Mouse (Mus musculus) heart, embryonic 13.5 days (tissue): Measurements from ENCODE around the gene Syne3. TPM values are rescaled to one million over a fixed set of nuclear protein-coding genes. Genes with fewer than 3 reads are reported as not detected.

Source experiments
- ATAC-seq: fragments of 200-750 bp; cut with Nextera tagmentation; 2 replicates; pipeline ENCODE4 v1.8.0; 2017; ENCODE audit warnings: moderate TSS enrichment; ENCODE audit not compliant: insufficient number of reproducible peaks, low FRiP score, low TSS enrichment; ENCODE audit errors: extremely low read depth
- H3K27ac ChIP-seq: fragments of 300-500 bp; sonication (generic); replicated peaks from 2 replicates; pipeline ENCODE4 v1.5.1; 2015; ENCODE audit warnings: moderate library complexity, mild to moderate bottlenecking, inconsistent platforms
- H3K27me3 ChIP-seq: fragments of 300-500 bp; sonication (generic); replicated peaks from 2 replicates; pipeline ENCODE4 v1.6.1; 2015; ENCODE audit warnings: mild to moderate bottlenecking, inconsistent platforms
- H3K36me3 ChIP-seq: fragments of 300-500 bp; sonication (generic); 2 replicates; pipeline ENCODE4 v1.6.1; 2015; ENCODE audit warnings: mild to moderate bottlenecking, inconsistent platforms
- H3K4me1 ChIP-seq: fragments of 300-500 bp; sonication (generic); 2 replicates; pipeline ENCODE4 v1.6.1; 2015; ENCODE audit warnings: inconsistent platforms
- H3K4me2 ChIP-seq: fragments of 300-500 bp; sonication (generic); 2 replicates; pipeline ENCODE4 v1.6.1; 2015; ENCODE audit warnings: inconsistent platforms, mild to moderate bottlenecking, moderate library complexity
- H3K4me3 ChIP-seq: fragments of 300-500 bp; sonication (generic); 2 replicates; pipeline ENCODE4 v1.5.1; 2015; ENCODE audit warnings: moderate library complexity, mild to moderate bottlenecking, inconsistent platforms
- H3K9ac ChIP-seq: fragments of 300-500 bp; sonication (generic); 2 replicates; pipeline ENCODE4 v1.6.1; 2015; ENCODE audit warnings: inconsistent platforms, mild to moderate bottlenecking, moderate library complexity
- H3K9me3 ChIP-seq: fragments of 300-500 bp; sonication (generic); 2 replicates; pipeline ENCODE4 v1.6.1; 2016; ENCODE audit warnings: inconsistent platforms
- WGBS: fragments of 180-500 bp; shearing (Covaris S2); methylation state at CpG from one replicate; pipeline ENCODE4 v1.1.7; 2015; ENCODE audit warnings: mixed read lengths; 5-methylcytosine and 5-hydroxymethylcytosine counted together
- polyA plus RNA-seq: library from polyadenylated mRNA; unstranded; fragments of >200 nt; fragmentation: Nextera tagmentation; extraction: Ambion mirVana; gene quantifications from 2 replicates; pipeline ENCODE4 v1.2.1, GENCODE M21; 2015

The Syne3 gene
- polyA plus RNA-seq, 1 experiment from 2014 or later: 0.36 TPM

DNA sequence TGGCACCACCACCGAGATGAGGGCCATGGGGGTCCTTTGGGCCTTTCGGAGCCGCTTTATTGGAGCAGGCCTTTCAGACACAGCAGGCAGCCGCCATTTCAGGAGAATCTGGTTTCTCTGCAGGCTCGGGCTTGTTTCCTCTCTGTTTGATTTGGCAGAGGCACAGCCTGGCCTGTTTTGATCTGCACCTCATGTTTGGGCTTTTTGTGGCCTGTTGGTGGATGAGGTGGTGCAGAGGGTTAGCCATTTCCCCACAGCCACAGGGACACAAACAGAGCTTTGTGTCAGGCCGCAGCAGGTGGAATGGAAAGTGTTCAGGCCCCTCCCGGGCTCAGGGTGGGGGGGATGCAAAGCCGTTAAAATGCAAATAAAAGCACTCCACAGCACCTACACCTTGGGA, 108.3 kb downstream of the Syne3 start:
- no peaks in the 10 kb centered on the region for H3K36me3 ChIP-seq
- H3K4me1 ChIP-seq: peaks cover 19% of the 10 kb centered on the region
- no peak overlapping the region for H3K27ac ChIP-seq
- H3K4me3 ChIP-seq: no peak overlapping the region
- no peak overlapping the region for H3K9ac ChIP-seq
- no peaks in the 10 kb centered on the region for H3K9me3 ChIP-seq
- no peak for ATAC-seq
- no peak overlapping the region for H3K4me2 ChIP-seq
- 52% methylated on average over 8 of the region's 8 CpGs for WGBS
- 0 out of 2 replicates have a peak, but pooled peaks cover 2% of the 10 kb centered on the region for H3K27me3 ChIP-seq

DNA sequence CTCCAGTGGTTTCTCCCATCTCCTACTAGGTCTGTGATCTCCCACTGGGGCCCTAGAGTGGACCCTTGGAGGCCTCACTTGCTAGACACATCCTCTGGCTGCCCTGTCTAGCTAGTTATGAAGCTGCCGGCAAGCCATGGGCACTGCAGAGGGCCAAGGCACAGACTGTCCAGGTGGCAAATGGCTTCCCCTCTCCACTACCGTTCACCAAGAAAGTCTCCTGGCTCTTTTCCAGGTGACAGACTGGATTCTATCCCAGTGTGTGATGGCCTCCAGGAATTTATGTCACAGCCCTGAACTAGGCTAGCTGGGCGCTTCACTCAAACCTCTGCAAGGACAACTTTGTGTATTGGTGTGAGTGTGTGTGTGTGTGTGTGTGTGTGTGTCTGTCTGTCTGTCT, 109.8 kb downstream of the Syne3 start:
- H3K4me2 ChIP-seq: no peak overlapping the region
- H3K27me3 ChIP-seq: 0 out of 2 replicates have a peak, but pooled peaks cover 2% of the 10 kb centered on the region
- H3K9me3 ChIP-seq: no peaks in the 10 kb centered on the region
- 0 out of 2 replicates have a peak overlapping the region, but pooled peaks have one; percentile 14 for H3K9ac ChIP-seq
- H3K4me1 ChIP-seq: peaks cover 19% of the 10 kb centered on the region
- ATAC-seq: no peak
- H3K27ac ChIP-seq: no peak overlapping the region
- 48% methylated on average over 3 of the region's 3 CpGs for WGBS
- H3K36me3 ChIP-seq: no peaks in the 10 kb centered on the region
- no peak overlapping the region for H3K4me3 ChIP-seq

DNA sequence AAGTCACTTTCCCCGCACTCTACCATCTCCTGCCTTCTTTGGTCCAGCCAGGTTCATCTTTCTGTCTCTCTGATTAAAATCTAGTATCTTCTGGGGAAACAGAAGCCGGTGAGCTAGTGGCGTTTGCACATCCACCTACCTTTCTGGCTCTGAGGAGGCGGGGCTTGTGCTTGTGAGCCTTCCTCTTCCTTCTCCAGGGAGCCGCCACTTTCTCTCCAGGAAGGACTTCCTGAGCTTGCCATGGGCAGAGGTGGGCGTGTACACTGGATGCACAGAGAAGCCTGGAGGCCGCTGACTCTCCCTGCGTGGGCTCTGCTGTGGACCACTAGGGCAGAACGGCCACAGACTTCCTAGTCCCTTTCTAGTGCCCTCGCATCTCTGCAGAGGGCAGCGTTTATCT, 110.4 kb downstream of the Syne3 start:
- no peaks in the 10 kb centered on the region for H3K36me3 ChIP-seq
- H3K27me3 ChIP-seq: no peaks in the 10 kb centered on the region
- no peak overlapping the region for H3K9ac ChIP-seq
- H3K4me2 ChIP-seq: no peak overlapping the region
- H3K4me1 ChIP-seq: peaks cover 19% of the 10 kb centered on the region
- H3K27ac ChIP-seq: no peak overlapping the region
- WGBS: 50% methylated on average over 11 of the region's 11 CpGs
- no peak overlapping the region for H3K4me3 ChIP-seq
- no peak for ATAC-seq
- no peaks in the 10 kb centered on the region for H3K9me3 ChIP-seq

DNA sequence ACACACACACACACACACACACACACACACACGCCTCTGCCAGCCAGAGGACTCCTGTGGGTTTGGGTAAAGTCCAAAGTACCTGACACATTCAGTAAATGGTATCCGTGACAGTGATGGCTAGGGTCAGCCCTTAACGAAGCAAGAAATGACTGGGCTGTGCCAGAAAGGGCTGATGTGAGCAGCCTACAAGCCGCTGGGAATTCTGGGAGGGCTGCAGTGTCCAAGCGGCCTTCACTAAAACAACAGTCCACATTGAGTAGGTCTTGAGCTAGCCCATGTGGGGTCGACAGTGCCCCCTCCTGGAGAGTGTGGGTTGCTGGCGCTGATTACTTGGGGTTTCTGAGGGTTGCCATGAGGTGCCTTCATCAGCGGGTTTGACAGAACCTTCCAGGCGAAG, 110.9 kb downstream of the Syne3 start:
- Histone ChIP-seq H3K36me3 (no peaks in the 10 kb centered on the region), H3K4me1 (peaks cover 19% of the 10 kb centered on the region), H3K9me3 (no peaks in the 10 kb centered on the region), H3K9ac (no peak overlapping the region), H3K27ac (no peak overlapping the region), H3K4me3 (no peak overlapping the region), H3K27me3 (no peaks in the 10 kb centered on the region), H3K4me2 (no peak overlapping the region)
- ATAC-seq: no peak
- WGBS: 63% methylated on average over 9 of the region's 9 CpGs

DNA sequence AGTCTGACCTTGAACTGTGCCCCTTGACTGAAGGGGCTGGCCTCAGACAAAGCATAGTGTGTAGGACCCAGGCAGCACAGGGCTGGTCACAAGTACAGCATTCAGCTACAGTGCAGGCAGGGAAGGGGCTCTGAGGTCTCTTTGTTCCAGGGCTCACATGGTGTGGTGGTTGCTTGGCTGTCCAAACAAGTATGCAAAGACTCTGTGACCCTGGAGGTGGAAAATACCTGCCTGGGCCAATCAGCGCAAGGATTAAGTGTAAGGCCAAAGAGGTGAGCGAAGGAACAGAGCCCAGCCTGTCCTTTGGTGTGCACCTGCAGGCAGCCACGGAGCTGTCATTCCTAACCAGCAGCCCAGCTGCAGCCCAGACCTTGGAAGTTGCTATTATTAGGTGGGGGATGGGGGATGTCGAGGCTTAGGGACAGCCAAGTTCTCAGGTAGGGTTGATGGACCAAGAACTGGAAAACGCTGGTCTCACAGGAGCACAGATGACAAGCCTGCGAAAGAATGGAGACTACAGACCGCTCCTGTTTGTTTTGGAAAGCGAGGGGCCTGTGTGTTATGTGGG, 112.5 kb downstream of the Syne3 start:
- no peak overlapping the region for H3K4me2 ChIP-seq
- no peaks in the 10 kb centered on the region for H3K36me3 ChIP-seq
- no peaks in the 10 kb centered on the region for H3K27me3 ChIP-seq
- no peak overlapping the region for H3K27ac ChIP-seq
- 56% methylated on average over 8 of the region's 8 CpGs for WGBS
- H3K9ac ChIP-seq: no peak overlapping the region
- no peak; the same call in 1 of the 2 replicates for ATAC-seq
- H3K9me3 ChIP-seq: no peaks in the 10 kb centered on the region
- no peak overlapping the region for H3K4me3 ChIP-seq
- peaks cover 19% of the 10 kb centered on the region for H3K4me1 ChIP-seq

DNA sequence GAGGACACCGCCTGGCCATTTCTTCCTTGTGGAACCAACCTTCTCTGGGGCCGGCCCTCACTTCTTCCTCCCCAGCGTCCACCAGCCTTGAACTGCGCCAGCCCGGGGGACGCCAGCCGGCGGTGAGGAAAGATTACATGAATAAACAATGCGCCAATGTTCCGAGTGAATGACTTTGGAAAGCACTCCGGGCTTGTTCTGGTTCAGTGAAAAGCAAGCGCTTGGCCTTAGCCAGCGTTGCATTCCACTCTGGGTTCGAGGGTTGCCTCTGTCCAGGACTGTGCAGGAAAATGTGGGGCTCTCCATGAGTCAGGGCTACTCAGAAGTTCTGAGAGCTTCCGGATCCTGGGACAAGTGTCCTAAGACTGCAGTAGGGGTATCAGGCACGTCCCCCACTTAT, 113.0 kb downstream of the Syne3 start:
- no peaks in the 10 kb centered on the region for H3K27me3 ChIP-seq
- no peak overlapping the region for H3K9ac ChIP-seq
- H3K36me3 ChIP-seq: no peaks in the 10 kb centered on the region
- no peak for ATAC-seq
- no peak overlapping the region for H3K27ac ChIP-seq
- H3K4me1 ChIP-seq: peaks cover 19% of the 10 kb centered on the region
- WGBS: 64% methylated on average over 16 of the region's 16 CpGs
- H3K4me2 ChIP-seq: no peak overlapping the region
- H3K4me3 ChIP-seq: no peak overlapping the region
- no peaks in the 10 kb centered on the region for H3K9me3 ChIP-seq

DNA sequence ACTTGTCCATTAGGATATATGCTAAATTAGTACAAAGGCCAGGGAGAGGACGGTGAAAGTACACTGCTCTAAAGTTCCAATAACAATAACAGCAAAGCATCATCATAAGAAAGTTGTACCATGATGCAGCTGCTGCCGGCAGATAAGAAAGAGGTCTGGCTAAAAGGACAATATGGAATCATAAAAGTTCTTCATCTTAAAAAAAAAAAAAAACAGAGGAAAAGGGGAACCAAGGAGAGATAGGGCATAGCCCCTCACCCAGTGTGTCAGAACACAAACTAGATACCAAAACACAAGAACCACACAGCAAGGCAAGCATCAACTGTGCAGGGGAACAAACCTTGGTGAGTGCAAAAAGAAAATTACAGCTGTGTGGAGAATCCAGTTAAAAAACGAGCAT, 117.4 kb downstream of the Syne3 start:
- Histone ChIP-seq H3K36me3 (no peaks in the 10 kb centered on the region), H3K27ac (no peak overlapping the region), H3K9ac (no peak overlapping the region), H3K4me2 (no peak overlapping the region), H3K4me1 (peaks cover 15% of the 10 kb centered on the region; the same call in 1 of the 2 replicates), H3K9me3 (no peaks in the 10 kb centered on the region), H3K27me3 (no peaks in the 10 kb centered on the region), H3K4me3 (no peak overlapping the region)
- ATAC-seq: no peak
- 81% methylated on average over 3 of the region's 3 CpGs for WGBS

DNA sequence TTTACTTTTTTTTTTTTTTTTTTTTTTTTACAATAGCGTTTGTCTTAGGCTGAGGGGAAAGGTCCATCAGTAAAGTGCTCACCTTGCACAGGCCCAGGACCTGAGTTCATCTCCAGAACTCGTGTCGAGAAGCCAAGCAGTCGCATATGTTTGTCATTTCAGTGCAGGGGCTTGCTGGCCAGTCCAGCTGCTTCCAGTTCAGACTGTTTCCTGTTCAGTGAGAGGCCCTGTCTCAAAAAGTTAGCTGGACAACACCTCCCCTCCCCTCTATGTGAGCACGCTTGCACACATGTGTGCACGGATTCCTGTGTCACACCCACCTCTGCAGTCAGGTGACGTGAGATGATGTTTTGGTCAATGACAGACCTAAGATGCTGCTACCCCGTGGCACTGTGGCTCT, 119.5 kb downstream of the Syne3 start:
- ATAC-seq: no peak
- 82% methylated on average over 8 of the region's 8 CpGs for WGBS

DNA sequence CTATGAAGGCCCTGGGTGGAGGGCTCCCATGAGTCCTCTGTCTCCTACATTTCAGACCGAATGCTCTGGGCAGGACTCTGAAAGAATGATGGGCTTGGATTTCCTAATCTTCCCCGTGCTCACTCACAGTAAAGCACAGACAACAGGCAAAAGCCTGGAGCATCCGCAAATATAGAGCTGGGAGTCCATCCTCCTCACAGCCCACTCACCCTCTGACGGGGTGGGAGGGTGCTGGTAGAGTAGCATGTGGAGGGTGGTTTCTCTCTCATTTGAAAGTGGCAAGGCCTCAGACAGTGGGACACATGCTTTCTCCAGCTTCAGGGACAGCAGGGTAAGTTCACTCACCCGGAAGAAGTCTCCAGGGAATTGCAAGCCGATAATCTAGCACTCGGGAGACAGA, 123.5 kb downstream of the Syne3 start:
- H3K27ac ChIP-seq: no peak overlapping the region

More for the DNA sequence above, 119.5 kb downstream of the Syne3 start:
- Histone ChIP-seq H3K27me3 (no peaks in the 10 kb centered on the region), H3K9me3 (no peaks in the 10 kb centered on the region), H3K36me3 (no peaks in the 10 kb centered on the region), H3K4me3 (no peak overlapping the region), H3K9ac (no peak overlapping the region), H3K4me2 (no peak overlapping the region), H3K27ac (no peak overlapping the region), H3K4me1 (peaks cover 6% of the 10 kb centered on the region; the same call in 1 of the 2 replicates)

DNA sequence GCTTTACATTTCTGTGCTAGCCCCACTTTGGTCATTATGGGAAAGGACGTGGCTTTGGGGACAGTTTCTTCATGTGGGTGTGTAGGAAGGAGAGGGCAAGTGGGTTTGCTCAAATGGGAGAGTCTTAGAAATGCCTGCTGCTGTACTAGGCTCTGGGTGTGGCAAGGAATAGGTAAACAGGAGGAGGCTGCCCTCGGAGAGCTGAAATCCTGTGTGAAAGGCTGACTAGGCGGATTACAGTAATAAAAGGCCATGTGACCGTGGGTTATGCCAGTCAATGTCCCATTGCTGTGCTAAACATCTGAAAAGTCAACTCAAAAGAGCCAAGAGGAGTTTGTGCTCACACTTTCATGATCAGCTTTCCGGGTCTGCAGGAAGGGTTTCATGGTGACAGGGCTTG, 127.1 kb downstream of the Syne3 start:
- Histone ChIP-seq H3K36me3 (no peaks in the 10 kb centered on the region), H3K27me3 (peaks cover 2% of the 10 kb centered on the region; the same call in 1 of the 2 replicates), H3K27ac (no peak overlapping the region), H3K4me2 (no peak overlapping the region), H3K9ac (no peak overlapping the region), H3K9me3 (0 out of 2 replicates have a peak, but pooled peaks cover 6% of the 10 kb centered on the region), H3K4me1 (no peaks in the 10 kb centered on the region), H3K4me3 (no peak overlapping the region)
- WGBS: 63% methylated on average over 5 of the region's 5 CpGs
- ATAC-seq: no peak

More for the DNA sequence above, 123.5 kb downstream of the Syne3 start:
- Histone ChIP-seq H3K4me1 (peaks cover 6% of the 10 kb centered on the region; the same call in 1 of the 2 replicates), H3K9ac (no peak overlapping the region), H3K36me3 (no peaks in the 10 kb centered on the region), H3K4me3 (no peak overlapping the region), H3K27me3 (no peaks in the 10 kb centered on the region; the same call in 1 of the 2 replicates), H3K9me3 (no peaks in the 10 kb centered on the region), H3K4me2 (no peak overlapping the region)
- WGBS: 74% methylated on average over 7 of the region's 7 CpGs
- no peak for ATAC-seq

DNA sequence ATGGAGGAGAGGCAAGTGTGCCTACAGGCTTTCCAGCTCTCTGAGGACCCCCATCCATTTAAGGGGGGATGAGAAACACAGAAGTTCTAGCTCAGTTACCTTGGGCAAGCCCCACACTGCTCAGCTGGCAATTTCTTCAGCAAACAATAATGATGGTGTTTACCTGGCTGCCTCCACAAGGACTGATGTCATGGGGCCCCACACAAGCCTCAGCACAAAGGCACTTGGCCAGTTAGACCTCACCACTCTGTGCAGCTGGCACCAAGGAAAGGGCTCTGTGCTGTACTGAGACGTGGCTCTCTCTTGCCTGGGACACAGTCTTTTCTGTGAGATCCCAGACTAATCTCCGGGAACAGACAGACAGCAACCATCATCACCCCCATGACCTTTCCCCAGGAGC, 127.5 kb downstream of the Syne3 start:
- no peaks in the 10 kb centered on the region for H3K4me1 ChIP-seq
- no peak overlapping the region for H3K27ac ChIP-seq
- H3K9me3 ChIP-seq: 0 out of 2 replicates have a peak, but pooled peaks cover 6% of the 10 kb centered on the region
- peaks cover 2% of the 10 kb centered on the region; the same call in 1 of the 2 replicates for H3K27me3 ChIP-seq
- H3K4me2 ChIP-seq: no peak overlapping the region
- H3K4me3 ChIP-seq: no peak overlapping the region
- no peak overlapping the region for H3K9ac ChIP-seq
- no peak for ATAC-seq
- H3K36me3 ChIP-seq: no peaks in the 10 kb centered on the region
- 31% methylated on average over 2 of the region's 2 CpGs for WGBS

DNA sequence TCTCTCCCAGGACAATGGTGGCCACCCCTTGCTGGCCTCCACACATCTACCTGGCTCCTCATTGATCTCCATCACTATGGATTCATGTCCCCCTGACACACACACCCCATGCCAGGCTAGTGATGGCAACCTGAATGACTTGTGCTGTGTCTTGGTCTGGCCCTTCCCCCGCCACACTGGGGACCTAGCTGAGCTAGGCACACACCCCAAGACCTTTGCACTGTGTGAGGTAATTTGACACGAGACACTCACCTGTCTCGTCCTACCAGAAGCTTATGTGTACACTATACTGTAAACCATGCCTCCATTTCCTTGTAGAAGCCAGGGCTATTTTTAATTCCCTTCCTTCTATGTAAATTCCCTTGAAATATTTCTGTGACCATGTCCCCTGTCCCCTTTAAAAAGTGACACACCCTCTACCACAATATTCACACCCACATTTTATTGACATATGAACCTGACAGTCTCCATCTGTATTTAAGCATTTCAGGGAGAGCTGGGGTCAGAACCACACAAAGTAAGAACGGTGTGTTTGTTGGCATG, 128.0 kb downstream of the Syne3 start:
- 0 out of 2 replicates have a peak, but pooled peaks cover 6% of the 10 kb centered on the region for H3K9me3 ChIP-seq
- H3K4me1 ChIP-seq: no peaks in the 10 kb centered on the region
- no peak for ATAC-seq
- no peak overlapping the region for H3K9ac ChIP-seq
- H3K4me2 ChIP-seq: no peak overlapping the region
- no peak overlapping the region for H3K4me3 ChIP-seq
- no peak overlapping the region for H3K27ac ChIP-seq
- no peaks in the 10 kb centered on the region for H3K36me3 ChIP-seq
- 72% methylated on average over 4 of the region's 4 CpGs for WGBS
- peaks cover 2% of the 10 kb centered on the region; the same call in 1 of the 2 replicates for H3K27me3 ChIP-seq
